Mouse (Mus musculus) fibroblast of lung, adult 2 months (primary cell): Measurements from ENCODE around the gene Fam160b1.

Source experiments
- DNase-seq: peaks from one replicate; pipeline ENCODE4 v3.0.0-alpha.2; 2011; ENCODE audit warnings: low read depth

Gene Fam160b1

GRCm38 (mm10) chr19:57367201-57367600, 6.7 kb downstream of the Fam160b1 start:
- DNase-seq = no peak

GRCm38 (mm10) chr19:57367849-57368387, 7.4 kb downstream of the Fam160b1 start:
- no peak for DNase-seq

- DNase-seq = no peak
Observed at GRCm38 (mm10) chr19:57373276-57373811, 12.9 kb downstream of the Fam160b1 start.

DNA sequence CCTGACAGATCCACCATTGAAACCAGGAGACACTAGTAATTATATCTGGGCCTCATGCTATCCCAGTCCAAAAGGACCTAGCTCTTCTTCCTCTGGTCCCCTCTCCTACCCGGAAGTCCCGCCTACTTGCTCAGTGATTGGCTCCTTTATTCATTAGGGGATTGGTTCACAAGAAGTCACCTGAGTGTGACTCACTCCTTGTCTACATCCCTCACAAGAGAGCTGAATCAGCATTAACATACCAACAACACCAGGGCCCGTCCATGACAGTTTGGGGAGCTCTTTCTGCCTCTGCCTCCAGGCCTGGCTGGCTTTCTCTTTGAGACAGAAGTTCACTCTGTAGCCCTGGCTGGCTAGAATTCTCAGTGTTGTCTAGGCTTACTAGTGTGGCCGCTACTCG, 14.7 kb downstream of the Fam160b1 start:
- DNase-seq = no peak

DNA sequence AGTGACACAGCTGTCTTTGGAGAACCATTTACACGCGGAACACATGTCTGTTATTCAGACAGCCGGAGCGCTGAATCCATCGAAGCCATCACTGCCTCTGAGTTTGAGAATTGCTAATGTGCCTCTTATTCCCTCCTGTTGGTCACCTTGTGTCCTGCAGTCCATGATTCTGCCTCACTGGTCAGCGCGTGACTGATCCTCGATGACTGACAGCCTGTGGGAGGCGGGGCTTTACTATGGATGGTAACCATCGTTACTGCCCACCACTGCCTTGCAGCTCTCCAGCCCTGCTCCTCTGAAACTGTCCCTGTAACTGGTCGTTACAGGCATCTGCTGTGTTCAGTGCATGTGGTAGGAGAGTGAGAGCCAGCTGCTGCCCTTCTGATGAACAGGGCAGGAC, 15.3 kb downstream of the Fam160b1 start:
- no peak for DNase-seq

DNA sequence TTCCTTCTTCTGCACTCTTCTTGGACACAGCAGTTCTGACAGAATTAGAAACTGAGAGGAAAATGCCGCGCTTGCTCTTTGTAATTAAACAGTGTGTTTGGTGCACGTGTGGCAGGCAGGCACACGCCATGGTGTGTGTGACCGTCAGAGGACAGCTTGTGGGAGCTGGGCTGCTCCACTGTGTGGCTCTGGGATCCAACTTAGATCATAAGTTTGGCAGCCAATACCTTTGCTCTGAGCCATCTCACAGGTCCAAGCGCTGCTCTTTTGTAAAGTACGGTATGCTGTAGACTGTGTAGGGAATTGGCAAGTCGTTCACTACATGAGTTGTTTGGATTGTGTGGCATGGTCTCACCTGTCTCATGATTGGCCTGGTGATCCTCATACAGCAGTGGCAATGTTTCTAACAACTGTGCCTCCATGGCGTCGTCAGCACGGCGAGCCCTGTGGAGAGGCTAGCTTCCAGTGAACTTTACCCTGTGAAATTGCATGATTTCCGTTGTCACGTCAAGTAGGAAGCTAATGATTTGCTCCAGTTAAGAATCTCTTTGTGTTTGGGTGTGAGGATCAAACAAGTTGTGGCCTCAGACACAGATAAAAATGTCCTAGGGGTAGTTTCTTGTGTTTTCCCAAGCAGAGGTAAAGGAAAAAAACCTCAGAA, 16.7 kb downstream of the Fam160b1 start:
- DNase-seq = no peak

DNA sequence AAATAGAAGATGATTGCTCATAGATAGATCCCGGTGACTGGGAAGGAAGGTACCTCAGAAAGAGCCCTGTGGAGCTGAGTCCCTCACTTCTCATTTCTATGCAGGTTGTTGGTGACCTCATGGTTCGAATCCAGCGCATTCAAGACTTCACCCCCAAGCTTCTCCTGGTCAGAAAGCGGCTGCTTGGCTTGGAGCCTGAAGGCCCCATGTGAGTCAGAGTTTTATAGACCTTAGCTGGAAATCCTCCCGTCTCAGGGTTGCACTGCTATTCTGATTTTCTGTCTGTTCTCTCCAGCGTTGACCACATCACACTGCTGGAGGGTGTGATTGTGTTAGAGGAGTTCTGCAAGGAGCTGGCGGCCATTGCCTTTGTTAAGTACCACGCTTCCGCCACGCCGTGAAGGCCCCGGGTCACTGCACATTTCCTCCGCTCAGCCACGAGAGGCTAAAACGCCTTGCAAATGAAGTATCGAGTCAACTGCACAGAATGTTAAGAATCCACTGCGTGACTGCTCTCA, 25.8 kb downstream of the Fam160b1 start:
- no peak for DNase-seq

DNA sequence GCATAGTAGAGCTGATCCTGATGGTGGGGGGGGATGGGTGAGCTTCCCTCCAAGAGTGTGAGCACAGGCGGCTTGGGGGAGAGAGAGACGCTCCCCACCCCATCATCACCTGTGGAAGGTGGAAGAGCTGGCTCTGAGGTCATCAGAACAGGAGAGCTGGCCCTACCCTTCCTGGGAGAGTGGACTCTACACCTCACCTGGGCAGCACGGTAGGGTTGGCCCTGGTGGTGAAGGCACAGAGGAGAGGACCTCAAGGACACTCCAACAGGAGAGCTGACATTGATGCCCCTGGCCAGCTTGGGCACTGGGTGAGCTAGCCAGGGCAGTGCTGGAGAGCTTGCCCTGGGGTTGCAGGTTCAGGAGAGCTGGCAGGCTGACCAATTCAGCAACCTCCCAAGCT, 31.1 kb downstream of the Fam160b1 start:
- DNase-seq = no peak

DNA sequence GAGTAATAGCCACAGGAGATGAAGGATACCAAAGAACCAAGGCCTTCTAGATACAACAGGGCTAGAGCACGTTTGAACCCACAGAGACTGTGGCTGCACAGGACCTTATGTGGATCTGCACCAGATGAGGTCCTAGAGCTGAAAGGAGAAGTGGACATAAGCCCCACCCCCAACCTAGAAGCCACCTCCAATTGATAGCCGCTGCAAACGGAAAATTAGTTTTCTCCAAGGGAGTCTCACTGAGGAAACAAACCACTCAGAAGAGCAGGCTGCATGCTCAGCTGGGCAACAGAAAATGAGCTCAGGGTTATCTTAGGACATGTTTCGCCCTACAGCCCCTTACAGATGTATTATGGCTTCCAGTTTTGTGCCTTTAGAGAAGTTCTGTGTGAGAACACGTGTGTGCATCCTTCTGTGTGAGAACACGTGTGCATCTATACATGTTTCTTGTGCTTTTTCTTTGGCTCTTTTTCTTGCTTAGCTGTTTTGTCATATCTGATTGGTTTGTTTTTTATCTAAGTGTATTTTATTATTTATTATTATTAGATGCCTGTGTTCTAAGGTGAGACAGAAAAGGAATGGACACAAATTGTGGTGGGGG, 33.0 kb downstream of the Fam160b1 start:
- DNase-seq = no peak

GRCm38 (mm10) chr19:57396609-57397008, 36.1 kb downstream of the Fam160b1 start:
- no peak for DNase-seq

GRCm38 (mm10) chr19:57402364-57402763, 41.9 kb downstream of the Fam160b1 start:
- DNase-seq = no peak

DNA sequence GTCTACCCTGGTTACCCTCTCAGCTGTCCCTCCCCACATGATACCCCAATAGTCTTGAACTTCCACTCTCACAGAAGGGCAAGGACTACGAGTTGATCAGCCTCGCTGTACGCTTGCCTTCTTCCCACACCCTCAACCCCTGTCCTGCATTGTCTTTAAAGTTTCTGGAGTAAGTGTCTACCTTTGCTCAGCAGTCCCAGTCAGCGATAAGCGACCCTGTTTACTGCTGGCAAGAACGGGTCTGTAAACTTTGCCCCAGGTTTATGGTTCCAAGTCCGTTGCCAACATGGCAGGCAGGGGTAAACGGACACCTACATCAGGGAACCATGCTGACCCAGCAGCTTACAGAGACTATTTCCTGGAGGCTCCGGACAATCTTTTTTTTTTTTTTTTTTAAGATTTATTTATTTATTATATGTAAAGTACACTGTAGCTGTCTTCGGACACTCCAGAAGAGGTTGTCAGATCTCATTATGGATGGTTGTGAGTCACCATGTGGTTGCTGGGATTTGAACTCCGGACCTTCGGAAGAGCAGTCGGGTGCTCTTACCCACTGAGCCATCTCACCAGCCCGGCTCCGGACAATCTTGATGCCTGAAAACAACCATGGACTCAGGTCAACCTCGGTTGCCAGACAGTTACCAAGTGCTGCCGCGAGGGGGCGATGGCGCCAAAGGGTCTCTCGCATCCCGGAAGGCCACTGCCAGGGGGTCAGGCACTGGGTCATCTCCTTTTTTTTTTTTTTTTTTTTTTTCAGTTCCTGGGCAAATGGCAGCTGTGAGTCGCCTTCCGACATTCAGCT, 43.4 kb downstream of the Fam160b1 start:
- peak; percentile 47 for DNase-seq

GRCm38 (mm10) chr19:57404502-57404848, 44.0 kb downstream of the Fam160b1 start:
- no peak for DNase-seq

DNA sequence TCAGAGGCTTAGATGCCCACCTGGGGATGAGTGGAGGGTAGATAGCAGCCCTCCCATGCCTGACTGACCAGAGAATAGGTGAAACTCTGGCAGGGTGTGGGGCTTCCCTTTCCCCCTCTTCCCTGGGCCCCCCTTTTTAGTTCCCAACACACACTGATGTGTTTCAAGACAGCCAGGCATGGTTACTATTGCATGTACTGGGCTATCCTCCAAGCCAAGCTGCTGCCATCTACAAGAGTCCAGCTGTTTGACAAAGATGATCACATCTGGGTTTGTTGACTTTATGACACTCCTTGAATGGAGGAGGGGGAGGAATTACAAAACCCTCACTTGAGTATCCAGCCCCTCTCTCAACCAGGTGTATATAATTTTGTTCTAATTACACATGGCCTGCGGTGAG, 47.5 kb downstream of the Fam160b1 start:
- no peak for DNase-seq

DNA sequence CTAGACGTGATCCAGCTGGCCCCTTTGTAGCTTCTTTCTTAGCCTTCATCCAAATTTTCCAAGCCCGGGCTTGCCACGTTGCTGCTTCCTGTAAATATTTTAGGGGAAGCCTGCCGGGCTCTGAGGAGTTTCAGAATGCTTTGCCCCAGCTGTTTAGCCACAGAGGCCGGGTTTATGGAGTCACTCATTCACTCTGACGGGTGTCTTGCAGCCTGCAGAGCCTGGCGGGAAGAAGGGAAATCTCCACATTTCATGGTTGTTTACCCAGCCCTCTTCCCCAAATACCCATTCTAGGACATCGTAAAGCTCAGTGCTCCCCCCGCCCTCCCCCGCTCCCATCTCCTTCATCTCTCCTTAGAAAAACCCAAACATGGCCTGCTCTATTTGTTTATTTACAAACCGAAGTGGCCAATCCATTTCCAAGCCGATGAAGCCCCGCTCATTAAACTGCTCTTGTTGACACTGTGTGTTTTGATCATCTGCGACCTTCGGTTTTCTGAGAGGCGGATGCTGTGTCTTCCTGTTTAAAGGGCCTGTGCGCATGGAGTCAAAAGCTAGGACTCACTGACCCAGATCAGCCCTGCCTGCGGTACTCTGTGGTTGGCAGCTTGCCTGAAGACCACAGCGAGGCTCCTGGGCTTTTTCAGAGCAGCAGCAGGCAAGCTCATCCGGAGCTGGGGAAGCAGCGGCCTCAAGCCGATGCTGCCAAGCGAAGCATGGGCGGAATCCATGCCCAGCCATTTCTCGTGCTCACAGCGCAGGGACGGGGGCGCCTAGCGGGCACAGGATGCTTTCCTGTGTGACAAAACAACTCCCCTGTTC, 51.1 kb downstream of the Fam160b1 start:
- DNase-seq = no peak

GRCm38 (mm10) chr19:57413170-57413569, 52.7 kb downstream of the Fam160b1 start:
- DNase-seq = no peak

DNA sequence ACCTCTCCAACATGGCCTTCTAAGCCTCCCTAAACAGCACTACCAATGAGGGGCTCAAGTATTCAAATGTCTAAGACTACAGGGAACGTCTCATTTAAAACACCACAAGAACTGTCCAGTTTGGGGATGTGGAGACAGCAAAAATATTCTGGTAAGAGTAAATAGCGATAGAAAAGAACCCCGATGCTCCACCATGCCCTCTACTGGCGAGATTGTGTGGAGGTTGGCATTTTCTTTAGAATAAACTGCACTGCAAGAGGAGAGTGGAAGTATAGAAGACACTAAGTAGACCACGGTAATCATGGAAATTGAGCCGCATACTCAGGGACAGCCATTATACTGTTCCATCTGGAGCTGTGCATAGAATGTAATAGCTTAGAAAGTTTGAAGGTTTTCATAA, 53.4 kb downstream of the Fam160b1 start:
- DNase-seq = no peak

DNA sequence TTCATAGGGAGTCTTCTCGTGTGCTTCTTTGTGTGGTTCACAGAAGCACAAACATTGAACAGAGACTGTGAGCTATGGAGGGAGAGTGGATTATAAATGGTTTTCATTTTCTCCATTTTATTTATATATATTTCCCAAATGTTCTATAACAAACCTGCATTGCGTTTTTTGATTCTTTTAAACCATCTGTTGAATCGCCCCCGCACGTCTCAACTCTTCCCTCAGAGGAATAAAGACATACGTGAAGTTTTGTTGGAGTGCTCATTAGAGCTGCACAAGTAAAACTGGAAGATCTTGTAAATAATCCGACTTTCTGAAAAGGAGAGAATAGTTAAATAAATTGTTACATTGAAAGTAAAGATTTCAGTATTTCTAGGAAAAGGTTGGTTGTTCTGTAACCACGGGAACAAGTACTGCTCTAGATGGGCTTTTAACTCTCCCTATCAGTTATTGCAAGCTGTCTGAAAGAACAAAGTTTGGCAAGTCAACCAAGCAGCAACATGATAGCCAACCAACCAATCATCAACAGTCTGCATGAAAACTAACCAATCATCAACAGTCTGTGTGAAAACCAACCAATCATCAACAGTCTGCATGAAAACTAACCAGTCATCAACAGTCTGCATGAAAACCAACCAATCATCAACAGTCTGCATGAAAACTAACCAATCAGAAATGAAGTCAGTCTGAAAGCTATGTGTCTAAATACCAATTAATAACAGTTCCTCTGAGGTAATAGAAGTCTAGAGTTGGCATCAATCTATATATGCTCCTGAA, 54.7 kb downstream of the Fam160b1 start:
- DNase-seq = no peak

DNA sequence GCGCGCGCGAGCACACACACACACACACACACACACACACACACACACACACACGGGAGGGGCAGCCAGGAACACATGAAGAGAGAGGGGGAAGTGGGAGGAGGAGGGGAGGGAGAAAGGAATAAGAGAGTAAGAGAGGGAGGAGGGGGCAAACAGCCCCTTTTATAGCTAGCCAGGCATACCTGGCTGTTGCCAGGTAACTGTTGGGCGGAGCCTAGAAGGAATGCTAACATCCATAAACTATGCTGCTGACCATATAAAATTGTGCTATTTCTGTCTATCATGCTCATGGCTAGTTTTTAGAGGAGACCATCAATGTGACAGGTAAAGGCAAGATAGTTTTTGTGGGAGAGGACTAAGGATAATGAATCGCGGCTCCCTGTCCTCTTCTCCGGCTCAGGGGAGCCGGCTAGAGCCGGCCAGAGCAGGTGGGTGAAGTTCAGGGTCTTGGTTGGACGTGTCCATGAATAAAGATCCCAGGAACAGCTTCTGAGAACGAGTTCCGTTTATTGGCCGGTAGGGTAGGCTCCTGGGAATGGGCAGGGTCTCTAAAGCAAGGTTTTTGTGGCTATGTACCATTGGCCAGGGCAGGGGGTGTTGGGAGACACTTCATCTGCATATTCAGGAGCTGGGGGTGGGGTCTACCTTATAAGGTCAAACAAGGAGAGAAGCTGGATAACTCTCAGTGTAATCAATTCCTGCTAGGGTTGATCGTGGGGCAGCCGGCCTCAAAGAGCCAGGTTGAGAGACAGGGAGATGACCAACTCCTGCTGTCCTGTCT, 57.5 kb downstream of the Fam160b1 start:
- no peak for DNase-seq

- DNase-seq = no peak
Observed at GRCm38 (mm10) chr19:57423402-57423801, 62.9 kb downstream of the Fam160b1 start.
